Mouse (Mus musculus): ENCODE measurements around the gene Unc93b1.

GRCm38 (mm10) chr19:3922661-3923371 lies 12.2 kb upstream of the Unc93b1 start:
- TF ChIP-seq POLR2A (IDR thresholded peaks at IDR 0.05; ENCODE audit: low read depth, low read length): no peak
- no peak for TF ChIP-seq CTCF (conservative IDR thresholded peaks at IDR 0.05; ENCODE audit: insufficient read depth, insufficient read length, low read depth, low read length)

All from kidney, adult 2 months (tissue).